Mouse (Mus musculus): ENCODE measurements around the gene Col5a2.

Col5a2 gene

DNA sequence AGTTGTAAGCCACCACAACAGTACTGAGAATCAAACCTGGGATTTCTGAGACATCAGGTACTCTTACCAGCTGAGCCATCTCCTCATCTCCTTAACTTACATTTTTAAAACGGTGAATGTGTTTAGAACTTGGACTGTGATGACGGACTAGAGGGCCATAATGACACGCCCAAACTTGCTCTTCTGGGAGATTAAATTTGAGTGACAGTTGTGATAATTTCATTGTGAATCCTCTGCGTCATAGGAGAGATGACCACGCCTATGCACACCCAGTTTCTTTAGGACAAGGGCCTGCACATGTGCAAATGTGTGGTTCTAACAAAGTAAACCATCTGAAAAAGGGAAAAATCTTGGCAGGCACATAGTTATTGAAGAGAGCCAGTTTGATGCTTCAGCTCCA lies 79.2 kb downstream of the Col5a2 start:
- DNase-seq: no peak

DNA sequence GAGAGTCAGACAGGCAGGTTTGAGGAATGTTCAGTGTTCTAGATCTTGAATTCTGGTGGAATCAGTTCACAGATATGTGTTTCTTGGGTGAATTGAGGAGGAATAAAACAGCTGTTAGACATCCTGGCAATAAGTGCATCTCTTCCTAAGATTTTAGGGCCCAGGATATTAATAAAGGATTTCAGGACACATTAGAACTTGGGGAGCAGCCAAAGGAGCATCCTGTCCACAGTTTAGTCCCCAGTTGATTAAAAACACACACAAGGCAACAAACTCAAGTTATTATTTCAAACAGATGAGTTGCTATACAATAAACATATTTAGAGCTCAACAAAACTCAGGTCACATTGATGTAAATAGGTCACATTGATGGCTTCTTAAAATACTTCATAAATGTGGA lies 82.5 kb downstream of the Col5a2 start:
- no peak for DNase-seq

GRCm38 (mm10) chr1:45419858-45420257 lies 83.2 kb downstream of the Col5a2 start:
- DNase-seq: no peak

GRCm38 (mm10) chr1:45381866-45382265 lies 121.2 kb downstream of the Col5a2 start:
- DNase-seq: no peak

- DNase-seq: no peak
Observed at GRCm38 (mm10) chr1:45379992-45380690, 122.9 kb downstream of the Col5a2 start.

DNA sequence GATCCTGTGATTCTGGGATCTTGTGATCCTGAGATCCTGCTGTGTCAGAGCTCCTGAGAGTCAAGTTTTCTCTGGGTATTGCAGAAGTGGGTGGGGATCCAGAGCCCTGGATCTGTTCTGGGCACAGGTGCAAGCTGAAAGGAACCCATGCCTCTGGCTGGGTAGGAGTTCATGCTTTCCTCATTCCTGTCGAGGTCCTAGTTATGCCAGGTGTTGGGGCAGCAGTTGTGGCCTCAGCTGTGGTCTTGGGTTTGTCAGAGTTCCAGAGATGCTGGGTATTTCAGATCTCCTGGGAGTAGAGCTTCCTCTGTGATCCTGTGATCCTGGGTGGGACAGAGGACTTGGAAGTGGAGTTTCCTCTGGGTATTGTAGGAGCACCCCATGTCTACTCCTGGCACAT lies 137.7 kb downstream of the Col5a2 start:
- no peak for DNase-seq

DNA sequence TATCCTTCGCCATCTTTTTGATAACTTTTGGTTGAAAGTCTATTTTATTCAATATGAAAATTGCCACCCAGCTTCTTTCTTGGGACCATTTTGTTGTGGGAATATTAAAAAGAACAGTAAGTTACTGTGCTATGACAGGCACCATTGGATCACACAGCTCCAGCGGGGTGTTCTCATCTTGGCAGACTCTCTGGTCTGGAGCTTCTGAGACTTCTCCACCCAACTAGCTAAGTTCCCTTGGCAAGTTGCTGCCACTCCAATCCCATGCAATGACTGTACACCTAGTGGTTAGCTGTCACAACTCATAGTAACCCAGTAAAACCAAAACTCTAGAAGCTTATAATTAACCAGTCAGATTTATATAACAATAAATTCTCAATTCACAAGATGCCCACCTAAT lies 139.8 kb downstream of the Col5a2 start:
- no peak for DNase-seq

GRCm38 (mm10) chr1:45359673-45360072 lies 143.4 kb downstream of the Col5a2 start:
- DNase-seq: no peak

DNA sequence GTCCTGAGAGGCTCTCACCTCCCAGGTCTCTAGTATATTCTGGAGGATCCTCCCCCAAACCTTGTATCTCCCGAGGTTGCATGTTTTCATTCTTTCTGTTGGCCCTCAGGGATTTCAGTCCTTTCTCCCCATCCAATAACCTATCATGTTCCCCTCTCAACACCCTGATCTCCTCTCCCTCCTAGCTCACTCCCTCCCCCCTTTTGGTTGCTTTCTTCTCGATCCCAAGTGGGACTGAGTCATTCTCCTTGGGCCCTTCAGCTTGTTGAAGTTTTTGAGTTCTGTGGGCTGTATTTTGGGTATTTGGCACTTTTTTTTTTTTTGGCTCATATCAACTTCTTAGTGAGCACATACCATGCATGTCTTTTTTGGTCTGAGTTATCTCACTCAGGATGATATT lies 143.9 kb downstream of the Col5a2 start:
- DNase-seq: no peak

- no peak for DNase-seq
Observed at GRCm38 (mm10) chr1:45358020-45358419, 145.1 kb downstream of the Col5a2 start.

- DNase-seq: no peak
Observed at GRCm38 (mm10) chr1:45355944-45356343, 147.1 kb downstream of the Col5a2 start.

DNA sequence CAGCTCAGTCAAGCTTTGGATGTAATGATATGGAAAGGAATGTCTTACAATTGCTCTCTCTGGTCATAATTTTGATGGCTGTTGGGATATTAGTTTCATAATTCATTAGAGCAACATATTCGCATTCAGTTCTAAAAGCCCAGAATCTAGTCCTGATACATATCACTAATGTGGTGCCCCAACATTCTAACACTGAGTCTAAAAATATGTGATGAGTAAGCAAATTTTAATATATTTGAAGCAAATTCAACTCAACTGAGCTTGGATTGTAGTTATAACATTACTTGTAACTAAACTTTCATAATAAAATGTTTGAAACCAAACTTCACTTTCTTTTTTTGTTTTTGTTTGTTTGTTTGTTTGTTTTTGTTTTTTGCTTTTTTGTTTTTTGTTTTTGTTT lies 173.9 kb downstream of the Col5a2 start:
- no peak for DNase-seq

Data from kidney, postnatal 25 days (tissue).